Mouse (Mus musculus) G1E-ER4 (cell line): Measurements from ENCODE around the gene Pwp2. TPM values are rescaled to one million over a fixed set of nuclear protein-coding genes. Genes with fewer than 3 reads are reported as not detected.

Experiments used
- GATA1 ChIP-seq: IDR thresholded peaks from one replicate; pipeline ENCODE4 v1.8.0; 2012; ENCODE audit warnings: low read length, inconsistent platforms
- polyA plus RNA-seq: library from polyadenylated mRNA; stranded (reverse); fragments of >175 nt; gene quantifications from 2 replicates; pipeline ENCODE4 v1.2.3, GENCODE M21; 2012

The Pwp2 gene
- polyA plus RNA-seq, 1 experiment, result 19.6 TPM

DNA sequence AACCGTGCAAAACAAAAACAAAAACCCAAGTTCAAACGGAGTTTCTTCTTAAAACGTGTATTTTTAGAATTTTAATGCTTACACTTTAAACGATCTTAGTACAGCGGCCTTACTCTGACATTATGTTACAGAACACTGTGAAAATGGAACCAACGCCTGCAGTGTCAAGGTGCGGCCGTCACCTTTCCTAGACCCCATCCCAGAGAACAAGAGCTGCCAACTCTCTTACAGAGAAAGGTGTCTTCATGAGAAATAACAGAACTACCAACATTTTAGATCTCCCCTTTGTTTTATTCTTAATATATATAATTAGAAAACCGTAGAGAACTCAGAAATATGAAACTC lies 404 bp upstream of the Pwp2 start:
- TF ChIP-seq GATA1, result no peak

DNA sequence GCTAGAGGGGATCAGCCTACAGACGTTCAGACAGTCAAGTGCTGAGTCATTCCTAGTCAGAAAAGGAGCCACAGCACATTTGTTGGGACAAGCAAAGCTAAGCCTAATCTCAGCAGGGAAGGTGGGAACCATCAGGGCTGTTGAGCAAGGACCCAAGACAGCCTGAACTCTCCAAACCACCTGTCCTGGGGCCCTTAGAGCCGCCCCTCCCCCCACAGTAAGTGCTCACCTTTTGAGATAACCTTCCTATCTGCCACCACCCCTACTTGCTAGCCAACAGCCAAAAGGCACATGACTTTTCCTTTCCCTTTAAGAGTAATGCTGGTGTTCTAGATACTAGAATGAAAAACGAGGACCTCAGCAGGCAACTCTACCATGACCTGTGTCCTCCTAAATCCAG lies 1.4 kb downstream of the Pwp2 start:
- no peak for TF ChIP-seq GATA1

DNA sequence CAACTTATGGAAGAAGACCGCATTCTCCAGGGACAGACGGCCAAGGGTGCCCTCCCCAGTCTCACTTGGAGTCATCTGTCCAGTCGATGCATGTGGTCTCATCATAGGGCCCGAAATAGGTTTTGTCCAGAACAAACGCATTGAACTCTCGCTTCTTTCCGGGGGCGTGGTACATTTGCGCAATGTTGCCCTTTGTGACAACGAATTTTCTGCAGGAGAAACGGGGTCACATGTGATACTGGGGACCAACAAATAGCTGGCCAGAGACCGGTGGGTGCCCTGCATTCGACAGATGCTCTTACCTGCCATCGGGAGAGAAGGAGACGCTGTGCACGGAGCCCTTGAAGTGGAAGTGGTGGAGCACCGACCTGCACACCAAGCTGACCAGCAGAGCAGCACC lies 2.6 kb downstream of the Pwp2 start:
- no peak for TF ChIP-seq GATA1

DNA sequence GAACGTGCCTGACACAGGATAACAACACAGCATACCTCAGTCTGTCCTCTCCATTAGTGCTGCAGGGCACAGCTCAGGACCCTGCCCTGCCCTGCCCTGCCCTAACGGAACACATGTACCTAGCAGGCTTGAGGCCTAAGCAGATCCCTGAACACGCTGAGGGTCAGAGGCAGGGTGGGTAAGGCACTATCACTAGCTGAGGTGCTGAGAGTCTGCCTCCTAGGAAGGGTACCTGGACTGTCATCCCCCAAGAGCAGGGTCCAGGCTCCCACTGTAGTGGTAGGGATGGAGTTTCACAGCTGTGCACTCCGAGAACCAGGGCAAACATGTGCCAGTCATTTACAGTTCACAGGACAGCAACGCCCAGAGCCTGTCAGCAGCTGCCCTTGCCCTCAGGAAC lies 10.5 kb downstream of the Pwp2 start:
- no peak for TF ChIP-seq GATA1

DNA sequence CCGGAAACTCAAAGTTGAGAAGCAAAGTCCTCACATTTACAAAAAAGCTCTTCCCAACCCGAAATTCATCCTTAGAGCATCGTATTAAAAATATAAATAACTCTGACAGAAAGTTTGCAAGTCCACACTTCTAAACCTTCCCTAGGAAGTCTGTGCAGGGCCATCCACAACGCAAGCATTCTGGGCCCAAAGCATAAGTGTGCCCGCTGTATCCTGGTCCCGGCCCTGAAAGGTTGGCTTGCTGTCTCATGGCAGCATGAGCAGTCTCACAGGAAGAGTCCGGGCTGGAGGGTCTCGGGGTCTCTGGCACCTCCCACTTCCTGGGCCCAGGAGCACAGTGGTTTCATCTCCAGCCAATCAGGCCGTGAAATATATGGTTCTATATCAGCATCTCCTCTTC lies 13.4 kb downstream of the Pwp2 start:
- TF ChIP-seq GATA1, result no peak

DNA sequence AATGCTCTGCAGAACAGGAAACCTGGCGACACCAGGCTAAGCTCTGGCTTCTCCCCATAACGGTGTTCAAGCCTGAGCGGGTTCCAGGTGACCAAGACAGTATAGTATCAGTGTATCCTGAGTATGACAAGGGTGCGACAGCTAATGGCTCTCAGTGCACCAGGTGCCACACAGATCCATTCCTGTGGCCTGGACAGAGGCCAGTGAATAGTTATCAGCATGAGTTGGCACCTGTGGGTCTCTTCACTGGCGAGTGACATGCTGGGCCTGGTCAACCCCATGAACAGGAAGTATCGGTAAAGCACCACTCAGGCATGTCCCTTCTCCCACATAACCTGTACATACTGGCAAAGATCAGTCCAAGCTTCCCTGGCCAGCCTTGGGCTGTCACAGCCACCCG lies 13.9 kb downstream of the Pwp2 start:
- TF ChIP-seq GATA1, result no peak

DNA sequence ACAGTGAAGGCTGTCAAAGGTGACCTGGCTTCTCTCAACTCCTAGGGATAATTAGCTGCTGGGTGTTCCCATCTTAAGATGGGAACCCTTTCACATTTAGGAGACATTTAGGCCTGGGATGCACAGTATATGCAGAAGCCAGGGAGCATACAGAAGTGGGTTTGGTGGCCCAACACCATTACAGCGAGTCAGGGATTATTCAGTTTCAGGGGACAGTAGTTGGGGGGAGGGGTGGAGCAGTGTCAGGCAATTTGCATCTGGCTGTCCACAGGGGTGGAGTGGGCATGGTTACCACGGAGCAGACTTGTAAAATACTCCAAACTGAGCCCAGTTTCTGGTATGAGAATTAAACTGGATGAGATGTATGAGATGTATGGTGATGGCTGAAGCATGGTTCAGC lies 14.5 kb downstream of the Pwp2 start:
- TF ChIP-seq GATA1, result no peak

DNA sequence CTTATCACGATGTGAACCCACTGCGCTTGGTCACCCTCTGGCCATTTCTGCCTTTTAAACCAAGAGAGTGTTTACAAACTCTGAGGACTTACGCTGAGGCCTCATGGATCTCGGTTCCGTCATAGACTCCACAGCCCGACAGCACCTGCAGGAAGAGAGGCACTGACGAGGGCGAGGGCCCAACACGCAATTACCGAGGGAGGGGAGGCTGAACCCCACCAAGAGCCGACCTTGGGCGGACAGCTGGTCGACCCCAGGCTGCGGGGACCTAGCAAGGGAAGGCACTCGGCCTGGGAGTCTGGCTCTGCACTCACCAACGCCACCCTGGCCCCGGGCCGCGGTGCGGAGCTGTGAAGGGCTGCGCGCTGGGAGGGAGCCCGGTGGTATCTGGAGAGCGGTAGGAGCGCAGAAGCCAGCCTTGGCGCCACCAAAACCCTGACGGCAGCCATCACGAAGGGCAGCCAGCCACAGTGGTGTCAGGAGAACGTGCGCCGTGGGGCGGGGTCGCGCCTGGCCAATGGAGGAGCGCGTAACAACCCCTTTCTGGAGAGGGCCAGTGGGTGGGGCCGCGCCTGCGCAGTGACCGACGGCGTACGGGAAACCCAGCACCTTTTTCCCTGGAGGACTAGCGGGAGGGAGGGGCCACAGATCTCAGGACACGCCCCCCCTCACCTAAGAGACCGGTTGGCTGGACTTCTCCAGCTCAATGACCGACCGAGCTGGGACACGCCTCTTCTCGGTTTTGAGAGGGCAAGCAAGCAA lies 15.5 kb downstream of the Pwp2 start, which contains the start of gene D10Jhu81e:
Gene D10Jhu81e, minus strand, starts transcription at position 502 of the 762 bp plus-strand sequence.
- TF ChIP-seq GATA1, result no peak

DNA sequence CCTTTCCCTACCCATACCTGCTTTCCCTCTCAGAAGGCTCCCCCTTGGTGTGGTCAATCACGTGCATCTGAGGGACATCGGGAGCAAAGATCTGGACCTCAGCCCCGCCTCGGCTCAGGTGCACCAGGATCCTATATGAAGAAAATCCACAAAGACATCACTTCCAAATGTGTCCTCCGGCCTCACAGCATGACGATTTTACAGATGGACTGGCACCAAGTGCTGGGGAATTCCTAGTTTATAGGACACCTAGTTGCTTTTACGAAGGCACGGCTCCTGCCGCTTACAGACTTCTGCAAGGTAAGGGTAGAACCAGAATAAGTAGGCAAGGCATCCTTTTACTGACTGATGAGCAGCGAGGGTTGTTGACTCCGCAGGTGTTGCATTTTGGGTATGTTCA lies 16.2 kb downstream of the Pwp2 start:
- TF ChIP-seq GATA1, result no peak

DNA sequence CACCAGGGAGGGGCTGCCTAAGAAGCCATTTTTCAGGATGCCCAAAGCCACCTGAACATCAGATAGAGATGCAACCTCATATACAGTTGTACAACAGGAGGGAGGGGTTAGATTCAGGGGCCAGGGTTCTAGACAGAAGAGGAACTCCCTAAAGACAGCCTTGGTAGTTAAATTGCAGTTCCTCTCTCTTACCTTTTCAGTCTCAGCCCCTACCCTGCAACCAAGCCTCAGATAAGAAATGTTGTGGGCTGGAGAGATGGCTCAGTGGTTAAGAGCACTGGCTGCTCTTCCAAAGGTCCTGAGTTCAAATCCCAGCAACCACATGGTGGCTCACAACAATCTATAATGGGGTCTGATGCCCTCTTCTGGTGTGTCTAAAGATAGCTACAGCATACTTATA lies 17.2 kb downstream of the Pwp2 start:
- TF ChIP-seq GATA1, result no peak

DNA sequence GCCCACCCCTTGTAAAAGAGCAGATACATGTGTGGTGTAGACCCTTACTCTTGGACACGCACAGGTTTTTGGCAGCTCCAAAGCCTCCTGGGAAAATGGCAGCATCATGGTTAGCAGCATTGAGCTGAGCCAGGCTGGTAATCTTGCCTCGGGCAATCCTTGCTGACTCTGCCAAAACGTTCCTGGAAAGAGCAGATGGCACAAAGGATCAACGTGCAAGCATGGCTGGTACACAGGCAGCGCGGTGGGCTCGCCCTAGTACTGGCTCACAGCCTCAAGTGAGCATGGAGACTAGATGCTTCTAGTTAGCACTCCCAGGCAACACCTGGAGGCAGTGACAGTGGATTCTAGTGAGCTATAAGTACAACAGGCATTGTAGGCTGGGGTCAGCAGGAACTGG lies 17.6 kb downstream of the Pwp2 start:
- no peak for TF ChIP-seq GATA1

DNA sequence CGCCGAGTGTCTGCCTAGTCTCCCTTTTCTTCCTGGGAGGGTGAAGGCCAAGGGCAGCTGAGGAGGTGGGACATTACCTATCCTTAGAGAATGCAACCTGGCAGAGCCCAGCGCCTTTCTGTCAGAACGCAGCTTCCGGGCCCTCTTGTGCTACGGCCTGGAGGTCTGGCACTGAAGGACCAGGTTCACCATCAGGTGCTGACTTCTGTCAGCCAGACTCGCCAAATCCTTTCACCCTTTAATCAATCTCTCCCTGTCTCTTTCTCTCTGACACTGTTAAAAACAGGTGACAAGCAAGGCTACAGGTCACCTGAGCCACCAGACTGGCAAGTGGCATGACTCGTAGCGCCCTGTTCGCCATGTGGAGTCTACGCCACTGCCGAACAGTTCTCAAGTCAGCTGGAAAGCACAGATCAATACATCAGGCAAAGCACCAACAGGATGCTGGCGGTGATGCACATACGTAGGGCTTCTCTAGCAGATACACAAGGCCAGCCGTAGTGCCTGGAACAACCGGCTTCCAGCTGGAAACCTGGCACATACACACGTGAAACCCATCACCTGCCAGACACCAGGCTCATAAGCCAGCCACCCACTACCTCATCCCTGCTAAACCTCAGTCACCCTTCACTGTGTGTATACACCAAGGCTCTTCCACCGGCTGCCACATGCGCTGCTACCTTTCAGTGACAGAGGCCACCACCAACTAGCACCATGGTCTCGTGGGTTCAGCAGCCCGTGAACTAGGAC lies 19.5 kb downstream of the Pwp2 start:
- no peak for TF ChIP-seq GATA1

DNA sequence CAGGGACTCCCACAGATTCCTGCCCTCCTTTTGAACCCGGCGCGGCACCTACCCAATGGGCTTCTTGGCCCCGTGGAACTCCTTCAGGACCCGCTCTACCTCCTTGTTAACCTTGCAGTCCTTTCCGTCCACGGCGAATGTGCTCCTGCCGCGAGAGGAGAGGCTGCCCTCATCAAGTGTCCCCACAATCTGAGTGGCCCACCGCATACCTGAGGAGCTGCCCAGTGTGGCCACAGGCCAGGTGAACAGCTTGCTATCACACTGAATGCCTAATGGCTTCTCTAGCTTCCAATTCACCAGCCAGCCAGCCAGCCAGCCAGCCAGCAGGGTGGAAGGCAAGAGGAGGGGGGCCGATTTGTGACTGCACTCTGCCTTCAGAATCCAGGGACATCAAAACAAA lies 20.2 kb downstream of the Pwp2 start:
- TF ChIP-seq GATA1, result no peak

DNA sequence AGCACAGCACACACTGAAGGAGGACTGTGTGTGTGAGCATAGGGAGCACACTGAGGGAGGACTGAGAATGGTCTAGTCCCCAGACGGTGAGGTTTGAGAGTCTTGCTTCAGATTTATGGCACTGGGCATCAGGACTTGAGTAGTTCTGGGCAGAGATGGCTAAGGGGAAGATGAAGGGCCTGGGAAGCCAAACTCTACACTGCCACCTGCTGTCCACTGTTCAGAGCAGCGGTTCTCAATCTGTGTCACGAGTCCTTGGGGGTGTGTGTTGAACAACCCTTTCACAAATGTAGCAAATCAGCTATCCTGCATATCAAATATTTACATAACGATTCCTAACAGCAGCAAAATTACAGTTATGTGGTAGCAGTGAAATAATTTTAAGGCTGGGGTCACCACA lies 21.0 kb downstream of the Pwp2 start:
- TF ChIP-seq GATA1, result no peak

DNA sequence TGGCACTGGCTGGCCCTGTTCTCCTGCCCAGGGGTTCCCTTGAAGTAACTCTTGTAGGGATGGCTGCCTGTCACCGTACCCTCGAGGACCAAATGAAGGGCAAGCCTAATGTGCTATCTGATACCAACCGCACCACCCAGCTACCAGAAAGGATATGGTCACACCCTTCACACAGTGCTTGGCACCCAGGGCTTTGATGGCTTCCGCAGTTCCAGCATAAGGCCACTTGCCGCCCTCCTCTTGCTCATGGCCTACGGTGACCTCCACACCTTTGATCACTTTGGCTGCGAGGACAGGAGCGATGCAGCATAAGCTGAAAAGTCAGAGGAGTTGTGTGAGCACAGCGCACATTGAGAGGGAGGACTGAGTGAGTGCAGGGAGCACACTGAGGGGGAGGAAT lies 21.7 kb downstream of the Pwp2 start:
- TF ChIP-seq GATA1, result no peak

DNA sequence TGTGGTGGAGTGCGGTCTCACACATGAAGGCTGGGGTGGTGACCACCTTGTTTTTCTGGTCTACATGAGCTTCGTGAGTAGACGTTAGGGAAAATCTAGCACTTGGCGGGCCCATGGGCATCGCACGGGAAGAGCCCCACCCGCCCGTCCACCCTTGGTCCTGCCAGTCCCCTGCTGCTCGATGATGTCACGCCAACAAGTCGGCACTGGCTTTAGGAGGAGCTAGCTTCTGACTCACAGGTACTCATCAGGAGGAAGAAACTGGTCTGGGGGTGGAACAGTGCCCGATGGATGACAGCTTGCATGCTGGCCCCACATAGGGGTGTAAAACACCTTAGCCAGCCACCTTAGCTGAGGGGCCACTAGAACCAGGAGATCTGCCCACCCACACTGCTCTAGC lies 22.3 kb downstream of the Pwp2 start:
- no peak for TF ChIP-seq GATA1

DNA sequence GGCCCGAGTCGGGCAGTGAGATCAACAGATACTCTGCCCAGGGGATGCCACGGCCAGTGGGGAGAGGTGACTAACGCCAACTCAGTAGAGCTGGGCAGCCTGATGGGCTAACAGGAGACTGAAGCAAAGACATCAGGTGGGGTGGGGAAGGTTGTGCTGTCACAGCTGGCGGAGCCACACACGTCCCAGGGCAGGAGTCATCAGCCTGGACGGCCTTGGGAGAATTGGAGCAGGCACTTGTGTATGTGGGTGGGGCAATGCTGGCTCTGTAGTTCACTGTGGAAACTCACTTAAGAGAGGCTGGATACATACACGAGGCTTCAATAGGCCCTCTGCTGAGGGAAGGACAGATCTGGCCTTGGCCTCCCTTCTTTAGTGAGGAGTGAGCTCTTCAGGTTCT lies 23.9 kb downstream of the Pwp2 start:
- no peak for TF ChIP-seq GATA1
